Mouse (Mus musculus) lung, adult 18-20 months (tissue): ENCODE results near the gene Sstr4.

Experiments
- DNase-seq, 2 experiments: peaks; one replicate each; pipeline ENCODE4 v3.0.0; 2022; ENCODE audit warnings: mixed read lengths in 2 of 2

Sstr4 gene

GRCm38 (mm10) chr2:148432346-148432745, 37.2 kb downstream of the Sstr4 start:
- no peak for DNase-seq

- DNase-seq: no peak
Measured at GRCm38 (mm10) chr2:148436285-148436684, 41.1 kb downstream of the Sstr4 start.

- DNase-seq: no peak
Measured at GRCm38 (mm10) chr2:148439691-148440276, 44.6 kb downstream of the Sstr4 start.

GRCm38 (mm10) chr2:148441421-148441820, 46.3 kb downstream of the Sstr4 start:
- no peak for DNase-seq

GRCm38 (mm10) chr2:148442172-148442571, 47.0 kb downstream of the Sstr4 start:
- peak in 1 of 2 experiments; percentile 28 for DNase-seq

GRCm38 (mm10) chr2:148442710-148443109, 47.6 kb downstream of the Sstr4 start:
- no peak for DNase-seq

- DNase-seq: peak; percentile 75 to 77
Measured at GRCm38 (mm10) chr2:148443249-148443958, 48.3 kb downstream of the Sstr4 start, which contains the start of gene Cd93. TSS of gene Cd93 (minus strand) at chr2:148443563.

- peak in 1 of 2 experiments; percentile 21 for DNase-seq
Measured at GRCm38 (mm10) chr2:148444472-148444871, 49.3 kb downstream of the Sstr4 start.

GRCm38 (mm10) chr2:148445616-148446015, 50.5 kb downstream of the Sstr4 start:
- no peak for DNase-seq
